ENCODE assay signal across 9 mouse cellular contexts in the genomic region with DNA sequence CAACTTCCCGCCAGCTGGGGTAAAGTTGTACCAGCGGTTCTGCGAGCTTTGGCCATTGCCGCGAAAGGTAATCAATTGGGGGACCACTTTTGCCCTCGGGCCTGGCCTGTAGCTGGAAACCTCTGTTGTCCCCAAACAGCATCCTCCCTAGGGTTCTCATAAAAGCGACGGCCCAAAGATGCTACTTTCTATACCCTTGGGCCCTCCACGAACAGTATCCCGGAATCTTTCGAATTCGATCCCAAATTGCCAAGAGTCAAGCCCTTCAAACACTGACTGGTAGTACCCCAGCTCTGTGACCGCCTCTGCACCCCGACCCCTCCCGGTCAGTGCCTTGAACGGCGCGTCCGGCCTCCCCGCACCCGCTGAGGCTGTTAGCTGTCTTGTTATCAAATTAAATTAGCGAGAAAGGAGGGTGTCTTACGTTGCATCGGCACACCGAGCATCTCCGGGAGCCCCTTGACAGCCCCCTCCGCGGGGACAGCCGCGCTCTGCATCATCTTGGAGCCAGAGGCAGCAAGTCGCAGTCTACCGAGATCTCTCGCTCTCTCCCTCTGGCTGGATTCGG. TPM values are rescaled to one million over a fixed set of nuclear protein-coding genes. Genes with fewer than 3 reads are reported as not detected.
DNase-seq lines count a peak whose midpoint lies in the region; ATAC-seq and TF ChIP-seq lines count a peak whose summit lies in the region.
"Had no signal": no experiment of that assay in that cellular context is flagged by ENCODE, and none has a peak within 500 bp of the region (broad histone marks: within the 10 kb centered on the region; RNA-seq: fewer than 3 reads in every experiment).

No protein-coding gene starts in this region.

- peak; percentile 36 for ATAC-seq in lung, embryonic 14.5 days (ENCODE audit: insufficient read depth)
- ATAC-seq in forebrain, embryonic 12.5 days (ENCODE audit: low FRiP score), result peak; percentile 12; the same call in 1 of the 2 replicates
- ATAC-seq in limb, embryonic 12.5 days (ENCODE audit: insufficient number of reproducible peaks, insufficient read depth, low FRiP score, low TSS enrichment, low read depth), result 0 out of 2 replicates have a peak, but pooled peaks have one; percentile 4

- no peak for DNase-seq in lung, embryonic 14.5 days
- DNase-seq in lung, adult 18-20 months, result no peak
- DNase-seq in layer of hippocampus, adult 8-10 months (ENCODE audit: low spot score in 2 of 2), result no peak
- no peak for DNase-seq in urinary bladder, adult 2 months (ENCODE audit: low spot score)
- DNase-seq in right cerebral cortex, adult 18-20 months, result no peak

- WGBS in lung, embryonic 14.5 days, result under 1% methylated on average over 34 of the region's 34 CpGs
- under 1% methylated on average over 34 of the region's 34 CpGs for WGBS in forebrain, embryonic 12.5 days
- WGBS in limb, embryonic 12.5 days, result under 1% methylated on average over 34 of the region's 34 CpGs
- 2% methylated on average over 34 of the region's 34 CpGs for WGBS in small intestine, adult 2 months

- no peaks in the 10 kb centered on the region for H3K36me3 ChIP-seq in lung, embryonic 14.5 days (ENCODE audit: insufficient read depth)
- no peaks in the 10 kb centered on the region for H3K36me3 ChIP-seq in forebrain, embryonic 12.5 days (replicated peaks)
- H3K36me3 ChIP-seq in limb, embryonic 12.5 days, result no peaks in the 10 kb centered on the region
- H3K36me3 ChIP-seq in small intestine, adult 2 months (ENCODE audit: control insufficient read depth, insufficient read depth, low read length), result no peaks in the 10 kb centered on the region

- H3K9ac ChIP-seq in lung, embryonic 14.5 days, result no peak overlapping the region
- peak overlapping the region; percentile 50; the same call in 1 of the 2 replicates for H3K9ac ChIP-seq in forebrain, embryonic 12.5 days
- no peak overlapping the region; the same call in 1 of the 2 replicates for H3K9ac ChIP-seq in limb, embryonic 12.5 days (replicated peaks)

- H3K4me3 ChIP-seq in lung, embryonic 14.5 days (ENCODE audit: low read depth, low read length), result peak overlapping the region; percentile 49
- H3K4me3 ChIP-seq in forebrain, embryonic 12.5 days (replicated peaks), result peak overlapping the region; percentile 55
- peak overlapping the region; percentile 50 for H3K4me3 ChIP-seq in limb, embryonic 12.5 days (replicated peaks)
- H3K4me3 ChIP-seq in small intestine, adult 2 months (ENCODE audit: low read depth, low read length), result peak overlapping the region; percentile 54; the same call in 1 of the 2 replicates

- H3K4me1 ChIP-seq in lung, embryonic 14.5 days (ENCODE audit: insufficient read depth), result peaks cover 9% of the 10 kb centered on the region
- H3K4me1 ChIP-seq in forebrain, embryonic 12.5 days, result peaks cover 29% of the 10 kb centered on the region
- H3K4me1 ChIP-seq in limb, embryonic 12.5 days (replicated peaks), result peaks cover 29% of the 10 kb centered on the region
- H3K4me1 ChIP-seq in small intestine, adult 2 months (ENCODE audit: control insufficient read depth, insufficient read depth, insufficient read length, low read length), result peaks cover 9% of the 10 kb centered on the region

- H3K9me3 ChIP-seq in lung, embryonic 14.5 days (ENCODE audit: low read depth, low read length), result no peaks in the 10 kb centered on the region
- H3K9me3 ChIP-seq in forebrain, embryonic 12.5 days, result no peaks in the 10 kb centered on the region
- H3K9me3 ChIP-seq in limb, embryonic 12.5 days, result no peaks in the 10 kb centered on the region

- TF ChIP-seq CTCF in lung, embryonic 14.5 days (IDR thresholded peaks at IDR 0.05; ENCODE audit: low read depth), result no peak
- no peak for TF ChIP-seq CTCF in small intestine, adult 2 months (IDR thresholded peaks at IDR 0.05; ENCODE audit: extremely low read depth, insufficient read length, insufficient replicate concordance, low read depth, low read length)

- H3K4me2 ChIP-seq in lung, embryonic 14.5 days, result peak overlapping the region; percentile 94
- peak overlapping the region; percentile 93 for H3K4me2 ChIP-seq in forebrain, embryonic 12.5 days
- peak overlapping the region; percentile 91 for H3K4me2 ChIP-seq in limb, embryonic 12.5 days

- H3K27me3 ChIP-seq in lung, embryonic 14.5 days (ENCODE audit: insufficient read depth, low read length), result peaks cover 91% of the 10 kb centered on the region
- H3K27me3 ChIP-seq in forebrain, embryonic 12.5 days, result peaks cover 88% of the 10 kb centered on the region
- peaks cover 87% of the 10 kb centered on the region for H3K27me3 ChIP-seq in limb, embryonic 12.5 days
- peaks cover 62% of the 10 kb centered on the region for H3K27me3 ChIP-seq in small intestine, adult 2 months (ENCODE audit: control insufficient read depth, insufficient read depth, low read length)

- TF ChIP-seq POLR2A in small intestine, adult 2 months (IDR thresholded peaks at IDR 0.05; ENCODE audit: low read depth, low read length), result no peak

- H3K27ac ChIP-seq in lung, embryonic 14.5 days (ENCODE audit: low read depth), result no peak overlapping the region
- no peak overlapping the region for H3K27ac ChIP-seq in forebrain, embryonic 12.5 days
- no peak overlapping the region for H3K27ac ChIP-seq in limb, embryonic 12.5 days
- no peak overlapping the region for H3K27ac ChIP-seq in small intestine, adult 2 months (ENCODE audit: insufficient read depth, low read depth, low read length)

RNA-seq across cellular contexts. Expression of a gene that starts 10.0 kb away (rescaled TPM):
- polyA plus RNA-seq in lung, embryonic 14.5 days (2014; fragmentation: Nextera tagmentation; extraction: Ambion mirVana), result 0.05 TPM in 1 of 2 replicates, not detected in the other
- 0.14 TPM in 2 replicates for polyA plus RNA-seq in forebrain, embryonic 12.5 days (2016; fragmentation: Nextera tagmentation; extraction: Ambion mirVana)
- not detected in 2 replicates for polyA plus RNA-seq in limb, embryonic 12.5 days (2016; fragmentation: Nextera tagmentation; extraction: Ambion mirVana)
- not detected in 2 replicates for polyA plus RNA-seq in small intestine, adult 2 months (2012; rRNA removed)
- under 1 TPM in 1 of 4 experiments, not detected in 3; 0.05 TPM for total RNA-seq in layer of hippocampus, adult 8-10 months (2022)
- not detected in 2 replicates for polyA plus RNA-seq in urinary bladder, adult 2 months (2012; rRNA removed)
- total RNA-seq: gastrocnemius, postnatal 10 days had no signal
